Mouse (Mus musculus): ENCODE data around the gene P4ha1.
A peak's percentile ranks its signal among the peaks of the same experiment; 100 is the strongest.
"Not testable (repeated sequence)": the region's sequence is repeated elsewhere in the genome, so short reads cannot be mapped to it uniquely, and the experiment has no call there.

Gene P4ha1

DNA sequence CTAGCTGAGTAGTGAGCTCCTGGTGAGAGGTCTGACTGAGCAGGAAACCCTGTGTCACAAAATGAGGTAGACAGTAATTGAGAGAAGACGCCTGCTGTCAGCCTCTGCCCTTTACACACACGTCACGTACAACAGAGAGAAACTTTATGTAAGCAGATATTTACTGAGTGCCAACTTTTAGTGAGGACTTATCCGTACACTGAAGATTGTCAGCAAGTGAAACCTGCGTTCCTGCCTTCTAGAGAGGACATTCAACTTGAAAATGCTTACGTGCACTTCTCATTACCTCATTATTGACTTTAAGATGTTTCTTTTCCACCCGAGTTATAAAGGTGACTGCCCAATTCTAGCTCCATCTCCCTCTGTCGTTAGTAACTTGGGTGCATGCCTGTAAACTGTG lies 45.6 kb downstream of the P4ha1 start:
- DNase-seq (ENCODE audit: low read depth, low spot score), result no peak

DNA sequence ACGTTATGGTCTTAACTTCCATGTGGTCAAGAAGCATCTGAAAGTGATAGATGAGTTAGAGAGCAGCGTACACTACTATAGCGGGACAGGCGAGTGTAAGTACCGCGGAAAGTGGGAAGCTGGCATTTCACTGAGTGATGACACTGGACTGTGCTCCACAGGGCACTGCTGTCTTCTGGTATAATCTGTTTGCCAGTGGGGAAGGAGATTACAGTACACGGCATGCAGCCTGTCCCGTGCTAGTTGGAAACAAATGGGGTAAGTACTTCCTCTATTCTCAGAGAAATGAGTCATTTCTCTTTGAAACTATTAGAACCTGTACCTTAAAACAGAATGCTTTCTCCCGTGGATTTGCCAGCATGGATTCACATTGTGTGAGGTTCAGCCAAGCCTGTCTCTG lies 46.3 kb downstream of the P4ha1 start:
- no peak for DNase-seq (ENCODE audit: low read depth, low spot score)

DNA sequence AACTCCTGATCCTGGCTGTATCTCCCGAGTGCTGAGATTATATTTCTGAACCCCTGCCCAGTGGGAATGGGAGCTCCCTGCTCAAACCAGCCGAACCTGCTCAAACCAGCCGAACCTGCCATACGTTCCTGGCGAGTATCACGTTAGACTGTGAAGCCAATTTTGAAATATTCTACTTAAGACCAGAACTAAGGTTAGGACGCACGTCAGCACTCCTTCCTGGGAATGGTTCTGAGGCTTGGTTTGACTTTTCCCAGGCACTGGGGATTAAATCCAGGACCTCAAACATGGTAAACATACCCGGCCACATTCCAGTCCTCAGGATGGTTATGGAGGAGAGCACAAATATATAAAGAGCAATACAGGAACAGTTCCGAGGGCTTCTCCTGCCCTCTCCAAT lies 54.8 kb downstream of the P4ha1 start:
- no peak for DNase-seq (ENCODE audit: low read depth, low spot score)

DNA sequence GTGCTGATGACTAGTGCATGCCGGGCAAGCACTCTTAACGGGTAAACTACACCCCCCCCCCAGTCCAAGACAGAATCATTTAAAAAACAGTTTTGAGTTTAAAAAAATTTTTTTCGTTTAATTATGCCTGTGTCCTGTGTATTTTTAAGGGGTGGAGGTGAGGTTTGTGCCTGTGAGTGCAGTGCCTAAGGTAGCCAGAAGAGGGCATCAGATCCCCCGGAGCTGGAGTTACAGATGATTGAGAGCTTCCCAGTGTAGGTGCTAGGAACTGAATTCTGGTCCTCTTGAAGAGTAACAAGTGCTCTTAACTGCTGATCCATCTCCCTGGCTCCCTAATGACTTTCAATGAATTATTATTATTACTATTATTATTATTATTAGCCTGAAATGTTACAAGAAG lies 55.6 kb downstream of the P4ha1 start:
- DNase-seq (ENCODE audit: low read depth, low spot score), result peak; percentile 38

DNA sequence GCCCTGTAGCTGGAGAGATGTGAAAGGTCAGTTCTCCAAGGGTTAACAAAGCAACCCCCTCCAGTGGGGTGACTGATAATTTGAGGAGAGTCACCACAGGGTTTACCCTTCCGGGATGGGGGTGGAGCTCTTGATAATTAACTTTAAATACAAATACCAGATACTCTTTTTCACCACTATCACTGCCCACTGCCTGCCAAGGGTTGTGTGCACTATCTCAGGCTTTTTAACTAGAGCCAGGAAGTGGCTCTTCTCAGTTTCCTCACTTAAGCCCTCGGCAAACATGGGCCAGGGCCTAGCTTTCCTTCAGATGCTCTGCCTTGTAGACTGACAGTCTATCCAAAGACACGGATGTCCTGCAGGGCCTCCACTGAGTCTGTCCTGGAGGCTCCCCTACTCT lies 56.8 kb downstream of the P4ha1 start:
- DNase-seq (ENCODE audit: low read depth, low spot score), result peak; percentile 56

DNA sequence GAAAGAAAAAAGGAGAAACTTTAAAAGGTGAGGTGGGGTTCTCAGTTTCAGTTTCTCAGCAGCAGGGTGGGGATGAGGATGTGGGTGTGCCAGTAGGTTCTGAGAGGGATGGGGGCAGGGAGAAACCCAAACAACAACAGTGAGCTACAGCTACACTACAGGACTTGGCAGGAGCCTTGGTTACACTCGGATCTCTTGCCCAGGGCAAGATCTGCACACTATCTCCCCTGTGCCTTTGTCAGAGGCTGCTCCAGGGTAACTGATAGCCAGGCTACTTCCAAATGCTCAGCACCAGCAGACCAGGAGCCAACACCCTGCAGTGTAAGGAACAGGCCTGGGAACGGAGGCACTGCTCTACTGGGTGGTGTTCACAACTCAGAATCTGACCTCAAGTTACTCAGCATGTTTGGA lies 57.3 kb downstream of the P4ha1 start:
- peak; percentile 69 for DNase-seq (ENCODE audit: low read depth, low spot score)

DNA sequence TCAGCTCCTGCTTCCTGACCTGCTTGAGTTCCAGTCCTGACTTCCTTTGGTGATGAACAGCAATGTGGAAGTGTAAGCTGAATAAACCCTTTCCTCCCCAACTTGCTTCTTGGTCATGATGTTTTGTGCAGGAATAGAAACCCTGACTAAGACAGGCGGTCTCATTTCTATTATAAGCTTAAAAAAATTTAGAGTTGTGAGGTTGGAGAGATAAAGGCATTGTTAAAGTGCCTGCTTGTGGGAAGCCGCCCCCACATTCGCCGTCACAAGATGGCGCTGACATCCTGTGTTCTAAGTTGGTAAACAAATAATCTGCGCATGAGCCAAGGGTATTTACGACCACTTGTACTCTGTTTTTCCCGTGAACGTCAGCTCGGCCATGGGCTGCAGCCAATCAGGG lies 58.5 kb downstream of the P4ha1 start:
- peak; percentile 32 for DNase-seq (ENCODE audit: low read depth, low spot score)

DNA sequence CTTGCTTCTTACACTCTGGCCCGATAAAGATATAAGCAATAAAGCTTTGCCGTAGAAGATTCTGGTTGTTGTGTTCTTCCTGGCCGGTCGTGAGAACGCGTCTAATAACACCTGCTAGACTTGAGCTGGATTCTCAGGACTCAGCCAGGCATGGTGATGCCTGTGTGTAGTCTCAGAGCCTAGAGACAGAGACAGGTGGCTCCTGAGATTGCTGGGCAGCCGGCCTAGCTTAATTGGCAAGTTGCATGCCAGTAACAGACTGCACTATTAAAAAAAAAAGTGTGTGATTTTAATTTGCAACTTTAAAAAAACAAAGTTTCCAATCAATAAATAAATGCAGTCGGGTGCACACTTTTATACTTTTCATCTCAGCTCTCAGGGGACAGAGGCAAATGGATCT lies 63.9 kb downstream of the P4ha1 start:
- DNase-seq (ENCODE audit: low read depth, low spot score), result no peak

DNA sequence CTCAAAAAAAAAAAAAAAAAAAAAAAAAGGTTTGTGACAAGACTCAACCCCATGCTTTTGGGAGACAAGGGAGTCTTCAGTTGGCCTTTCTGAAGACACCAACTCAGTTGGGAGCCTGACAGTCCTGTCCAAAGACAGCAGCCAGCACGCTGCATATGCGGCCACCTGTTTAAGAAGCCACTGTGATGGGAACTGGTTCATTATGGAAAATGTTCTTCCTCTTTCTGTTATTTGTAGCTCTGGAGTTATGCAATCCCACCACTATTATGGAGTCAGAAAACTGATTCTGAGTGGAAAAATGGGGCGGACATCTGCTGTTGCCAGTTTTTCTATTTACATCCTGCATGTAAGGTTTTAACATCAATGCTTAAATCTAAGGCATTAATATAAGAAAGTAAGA lies 66.6 kb downstream of the P4ha1 start:
- DNase-seq (ENCODE audit: low read depth, low spot score), result no peak

DNA sequence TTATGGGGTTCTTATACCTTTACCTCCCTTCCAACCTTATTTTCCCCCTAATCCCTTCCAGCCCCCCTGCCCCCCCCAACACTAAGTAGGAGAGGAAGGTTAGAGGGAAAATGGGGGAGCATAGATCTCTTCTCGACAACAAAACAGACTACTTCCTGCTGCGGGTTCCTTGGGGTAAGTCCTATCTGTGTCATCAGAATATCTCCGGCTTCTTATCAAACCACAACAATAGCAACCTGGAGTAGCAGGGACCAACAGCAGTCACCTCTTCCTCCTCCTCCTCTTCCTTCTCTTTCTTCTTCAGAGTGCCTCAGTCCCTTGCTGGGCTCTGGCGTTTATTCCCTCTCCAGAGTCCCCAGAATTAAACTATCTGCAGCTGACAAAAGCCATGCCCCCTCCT lies 68.8 kb downstream of the P4ha1 start:
- DNase-seq (ENCODE audit: low read depth, low spot score), result peak; percentile 56

DNA sequence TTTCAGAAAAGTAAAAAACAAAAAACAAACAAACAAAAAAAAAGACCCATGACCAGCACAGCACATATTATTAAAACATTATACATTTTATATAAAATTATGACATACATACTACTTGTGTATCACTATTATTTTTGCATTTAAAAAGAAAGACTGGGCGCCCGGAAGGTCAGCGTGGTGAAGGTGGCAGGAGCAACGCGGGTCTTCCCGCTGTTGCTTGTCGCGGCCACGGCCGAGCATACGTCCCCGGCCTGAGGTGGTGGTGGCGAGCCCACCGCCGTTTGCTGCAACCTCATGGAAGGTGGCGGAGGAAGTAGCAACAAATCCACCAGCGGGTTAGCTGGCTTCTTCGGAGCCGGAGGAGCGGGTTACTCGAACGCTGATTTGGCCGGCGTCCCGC lies 72.4 kb downstream of the P4ha1 start, which contains the start of gene Gm10273:
Gm10273 (plus strand) TSS at position 172 of the 400 bp plus-strand sequence.
- not testable (repeated sequence) for DNase-seq (ENCODE audit: low read depth, low spot score)

DNA sequence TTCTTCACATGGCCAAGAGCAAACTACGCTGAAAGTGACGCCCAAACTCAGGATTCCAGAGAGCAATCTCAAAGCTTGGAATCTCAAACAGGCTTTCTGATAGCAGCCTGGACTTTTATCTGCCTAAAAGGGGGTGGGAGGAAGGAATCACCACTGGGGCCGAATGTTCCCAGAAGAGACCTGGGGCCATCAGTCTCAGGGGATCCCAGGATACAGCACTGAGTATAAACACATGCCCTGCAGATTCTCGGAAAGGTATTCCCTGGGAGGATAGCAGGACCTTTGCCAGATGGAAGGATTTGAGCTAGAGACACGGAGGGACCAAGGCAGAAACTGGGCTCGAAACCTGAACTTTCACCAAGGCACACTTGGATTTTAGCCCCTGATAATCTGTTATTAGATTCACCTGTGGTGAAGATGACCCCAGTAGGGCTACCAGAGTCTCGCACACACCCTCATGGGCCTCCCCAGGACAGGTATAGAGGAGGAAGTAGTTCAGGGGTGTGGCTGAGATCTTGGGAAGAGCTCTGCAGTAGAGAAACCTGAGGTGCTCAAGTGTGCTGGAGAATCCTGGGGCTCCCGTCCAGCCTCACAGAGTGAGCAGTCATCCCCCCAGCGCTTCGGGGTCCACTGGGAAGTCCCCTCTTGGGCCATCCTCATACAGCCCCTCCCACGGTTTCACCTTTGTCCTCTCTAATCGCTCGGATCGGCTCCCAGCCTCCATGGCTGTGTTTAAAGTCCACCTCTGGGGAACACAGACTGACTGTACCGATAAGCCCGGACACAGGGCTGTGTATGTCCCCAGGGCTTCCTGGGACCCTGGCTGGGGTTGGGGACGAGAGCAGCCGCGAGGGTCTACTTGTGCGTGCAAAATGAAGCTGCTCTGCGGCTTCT lies 80.0 kb downstream of the P4ha1 start, which contains the start of gene Pla2g12b:
Pla2g12b (plus strand) TSS at position 762 of the 894 bp plus-strand sequence.
- DNase-seq (ENCODE audit: low read depth, low spot score), result no peak

DNA sequence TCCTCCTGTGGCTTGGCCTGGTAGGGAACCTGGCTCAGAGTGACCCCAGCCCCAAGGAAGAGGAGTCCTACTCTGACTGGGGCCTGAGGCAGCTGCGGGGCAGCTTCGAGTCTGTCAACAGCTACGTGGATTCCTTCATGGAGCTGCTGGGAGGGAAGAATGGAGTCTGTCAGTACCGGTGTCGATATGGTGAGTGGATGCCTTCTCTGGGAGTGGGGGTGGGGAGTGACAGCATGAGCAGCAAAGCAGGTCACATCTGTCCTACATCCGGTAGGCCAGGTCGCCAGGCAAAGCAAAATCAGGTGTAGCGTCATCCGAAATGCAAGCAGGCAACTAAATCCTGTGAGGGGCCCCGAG lies 80.7 kb downstream of the P4ha1 start:
- no peak for DNase-seq (ENCODE audit: low read depth, low spot score)

DNA sequence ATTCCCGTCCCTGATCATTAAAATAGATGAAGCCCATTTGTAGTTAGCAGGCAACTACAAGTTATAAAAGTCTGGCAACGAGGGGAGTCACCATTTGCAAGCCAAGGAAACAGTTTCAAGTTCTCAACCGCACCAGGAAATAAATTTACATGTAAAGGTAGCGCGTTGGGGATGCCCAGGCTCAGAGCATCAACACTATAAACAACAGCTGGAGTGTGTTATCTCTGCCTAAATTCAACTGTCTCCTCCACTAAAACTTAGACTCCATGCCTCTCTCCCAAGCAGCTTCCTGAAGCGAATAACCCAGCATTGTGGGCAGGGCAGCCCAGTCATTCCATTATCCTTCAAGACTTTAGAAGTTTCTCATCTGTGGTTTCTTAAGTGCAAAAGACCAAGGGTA lies 85.4 kb downstream of the P4ha1 start:
- DNase-seq (ENCODE audit: low read depth, low spot score), result no peak

DNA sequence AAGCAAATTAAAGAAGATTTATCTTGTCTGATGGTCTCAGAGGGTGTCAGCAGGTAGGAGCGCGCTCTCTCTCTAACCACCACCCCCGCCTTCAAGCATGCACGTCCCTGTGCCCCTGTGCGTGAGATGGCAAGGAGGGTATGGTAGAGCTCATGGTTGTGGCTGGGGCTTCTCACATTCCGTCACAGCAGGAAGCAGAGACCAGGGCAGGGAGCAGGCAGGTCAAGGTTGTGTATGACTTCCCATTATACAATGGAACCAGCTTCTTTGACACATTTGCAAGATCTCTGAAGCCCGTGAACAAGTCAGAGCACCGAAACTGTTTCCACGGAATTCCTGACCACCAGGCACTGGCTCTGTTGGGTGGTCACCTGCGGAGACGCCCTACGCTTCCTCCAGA lies 87.2 kb downstream of the P4ha1 start:
- no peak for DNase-seq (ENCODE audit: low read depth, low spot score)

DNA sequence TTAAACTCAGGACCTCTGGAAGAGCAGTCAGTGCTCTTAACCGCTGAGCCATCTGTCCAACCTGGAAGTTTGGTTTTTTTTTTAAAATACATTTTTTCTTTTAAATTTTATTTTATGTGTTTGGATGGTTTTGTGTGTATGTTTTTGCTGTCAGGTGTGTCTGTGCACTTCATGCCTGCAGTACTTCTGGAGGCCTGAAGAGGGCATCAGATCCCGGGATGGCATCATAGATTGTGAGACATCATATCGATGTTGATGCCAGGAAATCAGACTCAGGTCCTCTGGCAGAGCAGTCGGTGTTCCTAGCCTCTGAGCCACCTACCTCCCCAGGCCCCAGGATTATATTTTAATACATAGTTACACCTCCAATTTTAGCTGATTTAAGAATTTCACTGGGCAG lies 90.6 kb downstream of the P4ha1 start:
- no peak for DNase-seq (ENCODE audit: low read depth, low spot score)

DNA sequence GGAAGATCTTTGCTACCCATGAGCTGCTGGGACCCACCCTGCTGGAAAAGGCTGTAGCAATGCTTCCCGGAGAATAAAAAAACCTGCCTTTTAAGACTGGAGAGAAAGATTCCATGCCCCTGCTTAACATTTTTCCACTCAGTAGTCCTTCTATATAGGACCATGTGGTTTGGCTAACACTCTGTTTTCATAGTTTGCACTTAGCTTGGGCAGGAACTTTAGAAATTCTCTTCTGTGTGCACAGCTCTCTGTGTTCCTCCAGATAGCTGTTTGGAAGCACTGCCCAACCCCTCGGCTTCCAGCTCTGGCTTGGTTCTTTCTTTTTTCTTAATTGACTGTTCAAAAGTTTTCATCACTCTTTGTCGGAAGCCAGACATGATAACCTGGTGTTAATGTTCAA lies 93.5 kb downstream of the P4ha1 start:
- DNase-seq (ENCODE audit: low read depth, low spot score), result no peak

DNA sequence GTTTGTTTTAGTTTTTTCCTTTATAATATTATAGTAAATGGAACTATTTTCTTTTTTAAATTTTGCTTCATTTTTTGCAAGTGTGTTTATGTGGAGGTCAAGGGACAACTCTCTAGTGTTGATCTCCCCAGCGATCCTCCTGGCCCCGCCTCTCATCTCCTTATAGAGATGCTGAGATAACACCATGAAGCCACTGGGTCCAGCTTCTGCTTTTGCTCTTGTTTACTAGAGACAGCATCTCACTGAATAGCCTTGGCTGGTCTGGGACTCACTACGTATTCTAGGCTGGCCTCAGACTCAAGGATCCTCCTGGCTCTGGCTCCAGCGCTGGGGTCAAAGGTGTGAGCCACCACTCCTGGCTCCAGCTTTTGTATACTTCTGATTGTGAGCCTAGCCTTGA lies 96.4 kb downstream of the P4ha1 start:
- DNase-seq (ENCODE audit: low read depth, low spot score), result no peak
